Mouse (Mus musculus) heart, postnatal 10 days (tissue): ENCODE results near the gene Pygl. TPM values are rescaled to one million over a fixed set of nuclear protein-coding genes. Genes with fewer than 3 reads are reported as not detected.

Experiments used
- DNase-seq, 2 experiments: peaks; one replicate each; pipeline ENCODE4 v3.0.0; 2021
- intact Hi-C: fragments of 180-260 bp; cut with DNase I; formaldehyde crosslinking; loops from one replicate; pipeline ENCODE4 v1.15.1; 2025
- total RNA-seq, 2 experiments: library from RNA; stranded (reverse); gene quantifications; 2 replicates each; pipeline ENCODE4 v1.2.3; 2021

Gene Pygl
- total RNA-seq, 2 experiments from 2014 or later = 8.6 to 13.0 TPM

- DNase-seq = no peak
- intact Hi-C loops = no loop called here
These were observed 70.2 kb downstream of the Pygl start for GRCm38 (mm10) chr12:70161057-70161456.

GRCm38 (mm10) chr12:70157292-70158066 is 73.8 kb downstream of the Pygl start:
- intact Hi-C loops = no loop called here
- no peak for DNase-seq

- DNase-seq = peak in 1 of 2 experiments; percentile 15
- intact Hi-C loops = no loop called here
These were observed 75.1 kb downstream of the Pygl start for GRCm38 (mm10) chr12:70156222-70156621.

GRCm38 (mm10) chr12:70153842-70154241 is 77.4 kb downstream of the Pygl start, which contains the start of gene Abhd12b:
TSS of gene Abhd12b (plus strand) at chr12:70154142.
- no peak for DNase-seq
- intact Hi-C loops = no loop called here

- intact Hi-C loops = loop anchor here (5.0 to 10.0 kb wide), 4 partner anchors 86 to 394 kb away; partner anchors contain the start of gene Sav1
- DNase-seq = peak; percentile 11 to 39
These were observed 82.5 kb downstream of the Pygl start for GRCm38 (mm10) chr12:70148631-70149265.

- intact Hi-C loops = loop anchor here (5.0 to 10.0 kb wide), 4 partner anchors 86 to 393 kb away; partner anchors contain the start of gene Sav1
- peak; percentile 21 to 22 for DNase-seq
These were observed 83.2 kb downstream of the Pygl start for GRCm38 (mm10) chr12:70147986-70148630.

DNA sequence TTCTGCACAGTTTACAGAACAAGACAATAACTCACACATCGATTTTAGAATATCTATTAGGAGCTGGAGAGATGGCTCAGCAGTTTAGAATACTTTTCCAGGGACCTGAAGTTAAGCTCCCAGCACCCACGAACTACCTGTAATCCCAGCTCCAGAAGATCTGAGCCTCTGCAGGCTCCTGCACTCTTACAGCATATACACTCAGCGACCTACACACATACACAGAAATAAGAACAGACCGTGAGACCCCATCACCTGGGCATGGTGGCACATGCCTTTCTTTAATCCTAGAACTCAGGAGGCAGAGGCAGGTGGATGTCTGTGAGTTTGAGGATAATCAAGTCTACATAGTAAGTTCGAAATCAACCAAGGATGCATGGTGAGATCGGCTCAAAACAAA is 85.7 kb downstream of the Pygl start:
- intact Hi-C loops = loop anchor here (5.0 to 10.0 kb wide), 4 partner anchors 83 to 391 kb away; partner anchors contain the start of gene Sav1
- DNase-seq = no peak

DNA sequence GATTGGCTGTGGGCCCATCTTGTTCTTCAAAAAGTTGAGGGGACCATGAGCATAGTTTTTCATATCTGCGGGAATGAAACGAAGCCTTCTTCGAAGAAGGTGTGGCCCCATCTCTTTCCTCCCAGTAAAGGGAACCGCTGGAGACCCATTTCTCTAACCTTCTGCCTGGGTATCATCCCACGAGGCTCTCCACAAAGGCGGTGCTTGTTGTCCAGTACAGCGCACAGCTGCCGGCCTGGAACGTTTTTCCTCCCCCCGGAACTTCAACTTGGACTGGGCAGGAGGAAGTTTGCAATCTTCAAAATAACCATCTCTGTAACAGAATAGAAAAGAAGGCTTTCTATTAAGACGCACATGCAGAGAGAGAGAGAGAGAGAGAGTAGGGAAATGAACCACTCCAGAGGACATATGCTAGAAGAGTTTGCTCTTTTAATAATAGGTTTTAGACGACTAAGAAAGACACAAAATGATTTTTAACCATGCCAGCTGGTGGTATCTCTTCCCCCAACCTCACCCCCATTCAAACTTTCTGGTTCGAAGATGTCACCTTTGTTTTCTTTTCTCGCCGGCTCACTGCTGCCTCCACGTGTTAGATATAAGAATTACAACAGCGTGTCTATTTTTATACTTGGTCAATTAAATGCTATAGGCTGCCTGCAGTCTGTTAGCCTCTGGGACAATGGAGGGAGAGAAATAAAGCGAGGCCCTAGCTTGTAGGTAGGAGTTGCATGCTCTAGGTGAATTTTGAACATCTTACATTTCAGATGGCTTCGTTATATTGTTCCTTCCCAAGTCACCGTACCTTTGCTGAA is 86.4 kb downstream of the Pygl start:
- intact Hi-C loops = loop anchor here (5.0 to 10.0 kb wide), 4 partner anchors 83 to 390 kb away; partner anchors contain the start of gene Sav1
- DNase-seq = peak; percentile 77 to 87

DNA sequence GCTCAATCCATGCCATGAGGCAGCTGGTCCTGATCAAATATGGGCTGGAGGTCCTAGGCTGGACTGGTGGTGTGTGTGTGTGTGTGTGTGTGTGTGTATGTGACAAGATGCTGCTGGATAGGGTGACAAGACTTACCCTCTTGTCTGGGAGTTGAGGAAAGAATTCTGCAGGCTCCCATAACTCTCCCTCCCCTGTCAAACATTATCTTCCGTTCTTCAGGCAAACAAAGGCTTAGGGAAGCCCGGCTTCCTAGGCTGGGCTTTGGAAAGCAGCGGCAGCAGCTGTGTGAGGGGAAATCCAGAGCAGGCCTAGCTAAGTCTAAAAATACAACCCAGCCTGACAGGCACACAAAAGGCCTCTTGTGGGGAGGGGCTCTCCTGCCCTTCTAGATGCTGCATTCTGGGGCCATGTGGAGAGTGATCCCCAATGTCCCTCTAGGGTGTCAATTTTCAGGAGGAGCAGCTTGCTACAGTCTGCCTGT is 87.1 kb downstream of the Pygl start:
- intact Hi-C loops = loop anchor here (10.0 kb wide), 1 partner anchor 389 kb away; no protein-coding TSS in a partner anchor
- peak; percentile 45 to 52 for DNase-seq

DNA sequence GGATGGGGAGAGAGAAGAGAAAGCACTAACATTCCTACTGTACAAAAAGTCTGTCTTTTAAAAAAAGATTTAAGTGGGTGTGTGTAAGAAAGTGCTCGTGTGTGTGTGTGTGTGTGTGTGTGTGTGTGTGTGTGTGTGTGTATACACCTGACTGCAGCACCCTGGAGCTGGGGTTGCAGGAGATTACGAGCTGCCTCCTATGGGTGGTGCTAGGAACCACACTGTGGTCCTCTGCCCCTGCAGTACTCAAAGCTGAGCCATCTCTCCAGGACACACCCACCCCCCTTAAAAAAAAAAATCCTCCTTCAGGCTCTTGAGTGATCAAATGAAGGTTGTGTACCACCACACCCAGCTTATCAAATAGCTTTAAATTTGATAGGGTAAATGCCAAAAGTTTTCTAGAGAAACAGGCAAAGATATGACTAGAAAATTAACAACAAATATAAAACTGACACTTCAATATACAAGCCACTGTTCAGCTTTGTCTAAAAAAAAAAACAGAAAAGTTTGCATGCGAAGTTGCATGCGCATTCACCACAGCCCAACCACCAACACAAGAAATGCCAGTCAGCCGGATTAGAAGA is 90.2 kb downstream of the Pygl start:
- no peak for DNase-seq
- intact Hi-C loops = loop anchor here (2.0 to 10.0 kb wide), 2 partner anchors 30 to 386 kb away; no protein-coding TSS in a partner anchor

Other genes with a start within 250 kb of the Pygl start
- gene Sav1, start 244.5 kb downstream of the Pygl start, total RNA-seq = 10 to 100 TPM; 37.9 to 40.7 TPM
- gene Nin, start 117.8 kb downstream of the Pygl start, total RNA-seq = 10 to 100 TPM; 34.9 to 35.6 TPM
- not detected for gene Abhd12b, start 77.3 kb downstream of the Pygl start, total RNA-seq
- gene Trim9, start 116.1 kb upstream of the Pygl start, total RNA-seq = 1 to 10 TPM in 1 of 2 experiments, under 1 TPM in 1; 0.35 to 1.3 TPM
- 10 to 100 TPM; 45.9 to 49.2 TPM for gene Tmx1, start 221.6 kb upstream of the Pygl start, total RNA-seq